Mouse (Mus musculus): ENCODE data around the gene Zfp839. TPM values are rescaled to one million over a fixed set of nuclear protein-coding genes. Genes with fewer than 3 reads are reported as not detected.

The Zfp839 gene
- total and polyA plus RNA-seq, 3 experiments, result 4.2 to 5.0 TPM; not detected in 1

DNA sequence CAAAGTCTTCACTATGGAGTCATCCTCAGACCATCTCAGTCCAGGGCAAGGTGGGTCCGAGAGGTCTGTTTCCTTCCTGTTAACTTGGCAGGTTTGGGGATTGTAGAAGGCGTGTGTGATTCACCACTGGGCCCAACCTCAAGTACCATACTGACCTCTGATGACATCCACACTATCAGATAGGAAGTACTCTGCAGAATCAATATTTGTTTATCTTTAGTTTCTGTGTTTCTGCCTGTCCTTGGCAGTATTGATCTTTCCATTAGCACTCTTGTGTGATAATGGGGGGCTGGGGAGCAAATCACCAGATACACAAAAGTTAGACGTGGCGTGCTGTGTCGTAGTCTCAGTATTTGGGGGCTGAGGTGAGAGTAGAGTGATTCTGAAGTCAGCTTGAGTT is 21.2 kb downstream of the Zfp839 start:
- Histone ChIP-seq H3K4me3 (ENCODE audit: control insufficient read depth in 1 of 2, insufficient read depth in 1 of 2, low read depth in 2 of 2, low read length in 2 of 2) (no peak overlapping the region), H3K27ac (ENCODE audit: control insufficient read depth, low read depth, low read length) (no peak overlapping the region), H3K9me3 (replicated peaks; ENCODE audit: insufficient read depth, low read length) (no peaks in the 10 kb centered on the region), H3K27me3 (ENCODE audit: control insufficient read depth in 1 of 2, insufficient read depth in 2 of 2, low read length in 2 of 2) (no peaks in the 10 kb centered on the region), H3K79me2 (ENCODE audit: control insufficient read depth, insufficient read depth, low read length, poor library complexity) (no peaks in the 10 kb centered on the region), H3K9ac (ENCODE audit: control insufficient read depth, low read depth, low read length, poor library complexity, severe bottlenecking) (no peak overlapping the region), H3K36me3 (ENCODE audit: control insufficient read depth in 1 of 2, insufficient read depth in 2 of 2, low read length in 2 of 2) (peaks cover 0 to 7% of the 10 kb centered on the region in 2 experiments; a peak in 2 of 4 replicates), H3K4me1 (ENCODE audit: control insufficient read depth in 1 of 2, insufficient read depth in 2 of 2, low read length in 2 of 2) (peaks cover 0 to 9% of the 10 kb centered on the region in 2 experiments; a peak in 2 of 4 replicates)
- DNase-seq (ENCODE audit: low read depth, low spot score), result no peak
- no peak for TF ChIP-seq EP300 (IDR thresholded peaks at IDR 0.05; ENCODE audit: low read depth in 1 of 2, low read length in 2 of 2)
- TF ChIP-seq MXI1 (IDR thresholded peaks at IDR 0.05; ENCODE audit: low read depth, low read length), result no peak
- TF ChIP-seq GATA1 (IDR thresholded peaks at IDR 0.05; ENCODE audit: low read depth, low read length), result no peak
- no peak for TF ChIP-seq NELFE (IDR thresholded peaks at IDR 0.05; ENCODE audit: low read depth, low read length)
- no peak for TF ChIP-seq CTCF (IDR thresholded peaks at IDR 0.05 in 2 of 3, conservative IDR thresholded peaks at IDR 0.05 in 1 of 3; ENCODE audit: control insufficient read depth in 1 of 3, insufficient read depth in 1 of 3, low read depth in 2 of 3, low read length in 3 of 3, poor library complexity in 1 of 3, severe bottlenecking in 1 of 3)
- TF ChIP-seq MEF2A (IDR thresholded peaks at IDR 0.05; ENCODE audit: extremely low read depth, insufficient replicate concordance, low read depth, low read length, poor library complexity, severe bottlenecking), result no peak
- no peak for TF ChIP-seq UBTF (IDR thresholded peaks at IDR 0.05; ENCODE audit: borderline replicate concordance, insufficient read depth, low read depth, low read length)
- no peak for TF ChIP-seq ZKSCAN1 (IDR thresholded peaks at IDR 0.05; ENCODE audit: low read depth, low read length)
- no peak for TF ChIP-seq USF2 (IDR thresholded peaks at IDR 0.05; ENCODE audit: borderline replicate concordance in 1 of 2, insufficient read depth in 1 of 2, low read depth in 1 of 2, low read length in 2 of 2)
- TF ChIP-seq MYC (IDR thresholded peaks at IDR 0.05; ENCODE audit: low read depth, low read length), result no peak
- TF ChIP-seq ZMIZ1 (IDR thresholded peaks at IDR 0.05; ENCODE audit: low read depth, low read length), result no peak
- no peak for TF ChIP-seq POLR2A (IDR thresholded peaks at IDR 0.05; ENCODE audit: control insufficient read depth in 1 of 2, insufficient read depth in 1 of 2, low read depth in 1 of 2, low read length in 2 of 2, poor library complexity in 1 of 2)
- TF ChIP-seq MYB (IDR thresholded peaks at IDR 0.05; ENCODE audit: low read depth, low read length), result no peak
- no peak for TF ChIP-seq TBP (IDR thresholded peaks at IDR 0.05; ENCODE audit: low read depth, low read length)
- no peak for TF ChIP-seq NRF1 (IDR thresholded peaks at IDR 0.05; ENCODE audit: insufficient read depth, low read depth, low read length, poor library complexity, severe bottlenecking)
- TF ChIP-seq POLR2AphosphoS5 (IDR thresholded peaks at IDR 0.05; ENCODE audit: borderline replicate concordance, low read depth, low read length), result no peak

DNA sequence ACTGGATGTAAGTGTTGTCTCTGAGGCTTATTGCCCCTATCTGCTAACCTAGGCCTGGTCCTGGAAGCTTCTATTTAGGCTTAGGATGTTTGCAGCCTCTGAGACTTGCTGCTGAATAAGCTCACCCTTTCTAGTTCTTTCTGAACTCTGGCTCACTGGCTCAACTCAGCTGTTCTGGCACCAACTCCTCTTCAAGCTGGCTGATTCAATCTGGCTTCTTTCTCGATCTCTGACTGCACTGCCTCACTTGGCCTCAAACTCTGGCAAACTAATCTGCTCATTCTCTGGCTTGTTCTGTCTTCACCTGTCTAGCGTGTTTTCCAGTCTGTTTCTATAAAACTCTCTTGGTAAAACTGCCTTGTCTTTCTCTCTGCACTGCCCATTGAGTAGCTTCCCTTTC is 25.3 kb downstream of the Zfp839 start:
- DNase-seq (ENCODE audit: low read depth, low spot score), result no peak
- peaks cover 0 to 4% of the 10 kb centered on the region in 2 experiments; a peak in 1 of 4 replicates for H3K4me1 ChIP-seq (ENCODE audit: control insufficient read depth in 1 of 2, insufficient read depth in 2 of 2, low read length in 2 of 2)
- no peak overlapping the region for H3K4me3 ChIP-seq (ENCODE audit: control insufficient read depth in 1 of 2, insufficient read depth in 1 of 2, low read depth in 2 of 2, low read length in 2 of 2)
- no peak overlapping the region for H3K27ac ChIP-seq (ENCODE audit: control insufficient read depth, low read depth, low read length)
- H3K9me3 ChIP-seq (replicated peaks; ENCODE audit: insufficient read depth, low read length), result no peaks in the 10 kb centered on the region
- H3K79me2 ChIP-seq (ENCODE audit: control insufficient read depth, insufficient read depth, low read length, poor library complexity), result no peaks in the 10 kb centered on the region
- TF ChIP-seq POLR2AphosphoS2 (IDR thresholded peaks at IDR 0.05; ENCODE audit: low read length) (no peak), USF1 (IDR thresholded peaks at IDR 0.05; ENCODE audit: low read depth, low read length) (no peak), CTCF (IDR thresholded peaks at IDR 0.05 in 2 of 3, conservative IDR thresholded peaks at IDR 0.05 in 1 of 3; ENCODE audit: control insufficient read depth in 1 of 3, insufficient read depth in 1 of 3, low read depth in 2 of 3, low read length in 3 of 3, poor library complexity in 1 of 3, severe bottlenecking in 1 of 3) (no peak)
- H3K27me3 ChIP-seq (ENCODE audit: control insufficient read depth in 1 of 2, insufficient read depth in 2 of 2, low read length in 2 of 2), result no peaks in the 10 kb centered on the region
- H3K9ac ChIP-seq (ENCODE audit: control insufficient read depth, low read depth, low read length, poor library complexity, severe bottlenecking), result no peak overlapping the region
- H3K36me3 ChIP-seq (ENCODE audit: control insufficient read depth in 1 of 2, insufficient read depth in 2 of 2, low read length in 2 of 2), result peaks cover 5 to 10% of the 10 kb centered on the region in 2 experiments; a peak in 3 of 4 replicates
